In genomic region chr12:80319062-80319461, GRCm38 (mm10) we compare ENCODE assay signal across 9 mouse cellular contexts. TPM values are rescaled to one million over a fixed set of nuclear protein-coding genes. Genes with fewer than 3 reads are reported as not detected.
DNase-seq lines count a peak whose midpoint lies in the region; ATAC-seq and TF ChIP-seq lines count a peak whose summit lies in the region.
"Had no signal": no experiment of that assay in that cellular context is flagged by ENCODE, and none has a peak within 500 bp of the region (broad histone marks: within the 10 kb centered on the region; RNA-seq: fewer than 3 reads in every experiment).

No protein-coding gene starts in this region.

- peak; percentile 31 to 34 for DNase-seq in heart, postnatal 36 days
- DNase-seq in lung, postnatal 0 days (ENCODE audit: low spot score): peak; percentile 83
- no peak for DNase-seq in ovary, adult 18-20 months (ENCODE audit: low spot score)
- DNase-seq in left cerebral cortex, postnatal 4 days: no peak
- no peak for DNase-seq in right cerebral cortex, adult 2 months (ENCODE audit: low spot score in 2 of 2)
- DNase-seq: cerebellum, adult 11 months had no signal

- TF ChIP-seq CTCF in ES-Bruce4 (IDR thresholded peaks at IDR 0.05; ENCODE audit: low read depth, low read length): no peak
- TF ChIP-seq CTCF in lung, postnatal 0 days (IDR thresholded peaks at IDR 0.05): no peak

- H3K9ac ChIP-seq in ES-Bruce4 (ENCODE audit: low read depth, poor library complexity, severe bottlenecking): no peak overlapping the region
- H3K9ac ChIP-seq in lung, postnatal 0 days (replicated peaks; ENCODE audit: low read depth): no peak overlapping the region

- H3K4me1 ChIP-seq in ES-Bruce4 (ENCODE audit: control insufficient read depth, insufficient read depth, low read length): no peaks in the 10 kb centered on the region
- peaks cover 7% of the 10 kb centered on the region; the same call in 1 of the 2 replicates for H3K4me1 ChIP-seq in brown adipose tissue, adult 24 weeks (ENCODE audit: control insufficient read depth, insufficient read depth, insufficient read length, low read length)
- H3K4me1 ChIP-seq in lung, postnatal 0 days (ENCODE audit: insufficient read depth, low read depth, low read length): peaks cover 3% of the 10 kb centered on the region; the same call in 1 of the 2 replicates

- H3K4me3 ChIP-seq in ES-Bruce4 (ENCODE audit: low read depth, low read length): no peak overlapping the region
- no peak overlapping the region for H3K4me3 ChIP-seq in brown adipose tissue, adult 24 weeks (ENCODE audit: insufficient read depth, low read depth, low read length)
- H3K4me3 ChIP-seq in lung, postnatal 0 days (ENCODE audit: low read depth, low read length): no peak overlapping the region

- ATAC-seq in lung, postnatal 0 days: peak; percentile 97

- peaks cover 3% of the 10 kb centered on the region; the same call in 1 of the 2 replicates for H3K9me3 ChIP-seq in ES-Bruce4 (replicated peaks; ENCODE audit: control insufficient read depth, insufficient read depth, low read length, poor library complexity, severe bottlenecking)
- no peaks in the 10 kb centered on the region for H3K9me3 ChIP-seq in lung, postnatal 0 days (ENCODE audit: low read length)

- intact Hi-C loops in heart, postnatal 36 days (cut with DNase I): no loop called here
- intact Hi-C loops in left cerebral cortex, postnatal 4 days (cut with DNase I): no loop called here

- H3K4me2 ChIP-seq in lung, postnatal 0 days (replicated peaks; ENCODE audit: low read depth, low read length): no peak overlapping the region

- H3K27me3 ChIP-seq in ES-Bruce4 (ENCODE audit: control insufficient read depth, insufficient read depth, low read length, poor library complexity, severe bottlenecking): no peaks in the 10 kb centered on the region
- no peaks in the 10 kb centered on the region for H3K27me3 ChIP-seq in lung, postnatal 0 days (replicated peaks; ENCODE audit: insufficient read depth, low read length)

- H3K36me3 ChIP-seq in ES-Bruce4 (ENCODE audit: control insufficient read depth, insufficient read depth, low read length, poor library complexity, severe bottlenecking): no peaks in the 10 kb centered on the region
- H3K36me3 ChIP-seq in lung, postnatal 0 days (ENCODE audit: insufficient read depth, low read length): no peaks in the 10 kb centered on the region

- no peak for TF ChIP-seq EP300 in ES-Bruce4 (IDR thresholded peaks at IDR 0.05; ENCODE audit: insufficient read depth, low read depth, low read length)
- TF ChIP-seq EP300 in lung, postnatal 0 days (IDR thresholded peaks at IDR 0.05): peak; percentile 99

- H3K27ac ChIP-seq in ES-Bruce4 (ENCODE audit: insufficient read depth, low read length): 0 out of 2 replicates have a peak overlapping the region, but pooled peaks have one; percentile 29
- H3K27ac ChIP-seq in brown adipose tissue, adult 24 weeks (replicated peaks; ENCODE audit: low read depth, low read length): peak overlapping the region; percentile 50; the same call in 1 of the 2 replicates
- H3K27ac ChIP-seq in lung, postnatal 0 days (ENCODE audit: low read length): peak overlapping the region; percentile 22
- H3K27ac ChIP-seq: macrophage had no signal

- TF ChIP-seq POLR2A in ES-Bruce4 (IDR thresholded peaks at IDR 0.05; ENCODE audit: insufficient read depth, low read length): no peak

- 50% methylated on average over 2 of the region's 2 CpGs for WGBS in lung, postnatal 0 days

RNA-seq across cellular contexts. Expression of gene Actn1, which starts 58.9 kb away (rescaled TPM):
- 193 and 203 TPM in 2 replicates for polyA plus RNA-seq in ES-Bruce4 (2011; ENCODE audit: insufficient read depth, insufficient read length, low read depth, missing spikeins)
- 2.9 and 3.3 TPM in 2 replicates for polyA plus RNA-seq in brown adipose tissue, adult 24 weeks (2012; ENCODE audit: insufficient read depth, insufficient read length, missing spikeins)
- 10 to 100 TPM; 33.4 to 38.9 TPM for total RNA-seq in heart, postnatal 36 days (2021)
- polyA plus RNA-seq in lung, postnatal 0 days (2015; fragmentation: Nextera tagmentation; extraction: Ambion mirVana): 30.0 and 31.0 TPM in 2 replicates
- total RNA-seq in left cerebral cortex, postnatal 4 days (2021): 10 to 100 TPM; 65.4 to 68.2 TPM

Comparison
In these comparisons a context has a peak if more than half of its experiments do, and no peak if none do; other contexts are left out.
1. DNase-seq: peak in heart, postnatal 36 days (2 of 2) and lung, postnatal 0 days (single experiment); none in ovary, adult 18-20 months (single experiment), left cerebral cortex, postnatal 4 days (single experiment) and right cerebral cortex, adult 2 months (0 of 2).
2. Peak in every context shown above with its lines, with median percentiles within 50 percentile points of each other: H3K27ac ChIP-seq.